Mouse (Mus musculus) E14TG2a.4 (cell line): ENCODE results near the gene Aldh1l1.

Experiments used
- CTCF ChIP-seq: conservative IDR thresholded peaks from 2 replicates; pipeline ENCODE4 v1.5.1; 2014; ENCODE audit warnings: low read length
- NANOG ChIP-seq: IDR thresholded peaks from 2 replicates; pipeline ENCODE4 v1.6.1; 2014; ENCODE audit warnings: borderline replicate concordance, low read length, mixed read lengths
- POU5F1 ChIP-seq: IDR thresholded peaks from 2 replicates; pipeline ENCODE4 v1.6.1; 2014; ENCODE audit warnings: low read length, borderline replicate concordance

DNA sequence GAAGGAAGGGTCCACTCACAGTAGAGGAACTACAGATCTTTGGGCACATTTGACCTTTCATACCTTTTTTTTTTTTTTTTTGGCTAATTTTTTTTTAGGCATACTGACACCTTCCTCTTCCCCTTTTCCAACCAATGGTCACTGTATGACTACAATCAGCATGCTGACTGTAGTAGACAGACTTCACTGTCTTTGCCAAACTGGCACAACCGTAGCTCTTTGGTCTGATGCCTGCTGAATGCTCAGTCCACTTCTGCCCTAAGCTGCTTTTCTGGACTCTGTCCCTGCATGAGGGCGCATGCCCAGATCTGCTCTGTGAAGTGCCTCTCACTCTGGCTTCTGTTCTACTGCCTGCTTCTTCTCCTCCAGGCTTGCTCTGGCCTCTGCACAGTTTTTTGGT lies 111.4 kb downstream of the Aldh1l1 start:
- TF ChIP-seq CTCF (no peak), NANOG (no peak), POU5F1 (no peak)
